Mouse (Mus musculus): ENCODE measurements at regions not wholly inside any gene's neighbourhood (a gene's known extent, or its start where the extent isn't known, plus 50 kb on each side); places are given as distances from the start of the nearest gene placed in this dataset.

- no peak for DNase-seq
Measured at GRCm38 (mm10) chr2:10999217-10999618, 172.7 kb upstream of the Prkcq start.

DNA sequence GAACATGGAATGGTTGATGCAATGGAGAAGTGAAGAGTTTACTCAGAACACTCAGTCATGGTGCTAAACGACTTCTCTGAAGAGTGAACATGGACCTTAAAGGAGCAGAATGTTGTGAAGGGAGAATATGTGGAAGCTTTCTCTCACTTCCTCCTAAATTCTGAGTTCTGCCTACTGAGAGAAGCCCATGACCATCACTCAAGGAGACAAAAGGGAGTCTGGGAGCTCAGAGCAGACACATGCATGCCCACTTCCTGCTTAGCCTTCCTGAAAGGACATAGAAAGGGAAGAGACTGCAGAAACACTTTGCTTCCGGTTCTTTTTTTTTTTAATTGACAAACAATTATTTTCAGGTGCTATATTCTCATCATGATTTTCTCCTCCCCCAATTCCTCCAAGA, 166.1 kb upstream of the Prkcq start:
- no peak for DNase-seq

- DNase-seq = no peak
Measured at GRCm38 (mm10) chr2:11011041-11011962, 160.6 kb upstream of the Prkcq start.

GRCm38 (mm10) chr2:11012312-11012860, 159.5 kb upstream of the Prkcq start:
- DNase-seq = no peak

DNA sequence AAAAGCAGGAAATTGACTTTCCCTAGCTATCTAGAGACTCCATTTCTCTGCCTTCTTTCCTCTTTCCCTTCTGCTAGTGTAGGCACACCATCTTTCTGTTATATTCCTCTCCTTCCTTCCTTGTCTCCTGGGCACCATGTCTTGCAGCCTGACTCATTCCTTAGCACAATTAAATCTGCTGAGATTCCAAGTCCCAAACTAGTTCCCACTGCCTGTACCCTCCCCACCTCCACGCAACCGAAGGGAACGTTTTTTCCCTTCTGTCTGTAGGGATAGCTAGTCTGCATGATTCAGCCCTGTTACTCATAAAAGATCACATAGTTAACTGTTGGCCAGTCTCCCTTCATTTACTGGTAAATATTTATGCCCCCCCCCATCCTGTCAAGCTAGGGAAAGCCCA, 158.8 kb upstream of the Prkcq start:
- DNase-seq = no peak

- peak; percentile 44 for DNase-seq
Measured at GRCm38 (mm10) chr2:11016446-11016845, 155.5 kb upstream of the Prkcq start.

GRCm38 (mm10) chr2:11032891-11033290, 139.0 kb upstream of the Prkcq start:
- DNase-seq = no peak

GRCm38 (mm10) chr2:11034178-11034577, 137.7 kb upstream of the Prkcq start:
- no peak for DNase-seq

- no peak for DNase-seq
Measured at GRCm38 (mm10) chr2:11037343-11037742, 134.6 kb upstream of the Prkcq start.

DNA sequence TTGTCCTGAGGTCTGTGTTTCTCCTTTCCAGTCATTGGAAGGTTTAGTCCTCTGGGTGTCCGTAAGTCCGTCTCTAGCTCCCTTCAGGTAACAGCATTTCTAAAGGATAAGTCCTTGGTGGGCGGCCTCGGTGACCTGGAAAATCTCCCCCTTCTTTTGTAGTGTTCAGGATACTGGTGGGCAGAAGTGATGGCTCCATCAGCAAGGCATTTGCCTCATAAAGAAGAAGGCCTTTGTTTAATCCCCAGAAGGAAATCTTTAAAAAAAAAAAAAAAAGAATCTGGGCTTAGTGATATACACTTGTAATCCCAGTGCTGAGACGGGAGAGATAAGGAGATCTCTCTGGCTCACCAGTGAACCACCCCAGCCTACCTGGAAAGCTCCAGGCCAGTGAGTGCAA, 133.5 kb upstream of the Prkcq start:
- DNase-seq = no peak

- DNase-seq = no peak
Measured at GRCm38 (mm10) chr2:11040005-11040404, 131.9 kb upstream of the Prkcq start.

- DNase-seq = no peak
Measured at GRCm38 (mm10) chr2:11044727-11045274, 127.1 kb upstream of the Prkcq start.

DNA sequence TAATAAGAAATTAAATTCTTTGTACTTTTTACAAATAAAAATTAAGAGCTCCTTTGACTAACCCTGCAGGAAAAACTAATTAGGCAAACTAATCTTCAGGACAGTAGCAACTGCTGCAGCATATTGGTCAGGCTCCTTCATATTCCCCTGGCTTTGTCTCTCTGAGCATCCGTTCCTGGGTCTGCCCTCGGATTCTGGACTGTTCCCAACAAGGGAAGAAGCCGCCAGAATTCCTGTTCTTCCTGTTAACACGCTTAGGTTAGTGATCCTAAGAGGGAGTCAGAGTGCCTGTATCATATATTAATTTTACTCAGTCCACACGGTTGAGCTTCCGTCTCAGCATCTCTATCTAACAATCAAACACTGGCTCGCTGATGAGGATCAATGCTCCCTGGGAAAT, 120.3 kb upstream of the Prkcq start:
- DNase-seq = no peak

GRCm38 (mm10) chr2:11059731-11060425, 112.0 kb upstream of the Prkcq start:
- DNase-seq = peak; percentile 48

GRCm38 (mm10) chr2:11067384-11067783, 104.5 kb upstream of the Prkcq start:
- no peak for DNase-seq

DNA sequence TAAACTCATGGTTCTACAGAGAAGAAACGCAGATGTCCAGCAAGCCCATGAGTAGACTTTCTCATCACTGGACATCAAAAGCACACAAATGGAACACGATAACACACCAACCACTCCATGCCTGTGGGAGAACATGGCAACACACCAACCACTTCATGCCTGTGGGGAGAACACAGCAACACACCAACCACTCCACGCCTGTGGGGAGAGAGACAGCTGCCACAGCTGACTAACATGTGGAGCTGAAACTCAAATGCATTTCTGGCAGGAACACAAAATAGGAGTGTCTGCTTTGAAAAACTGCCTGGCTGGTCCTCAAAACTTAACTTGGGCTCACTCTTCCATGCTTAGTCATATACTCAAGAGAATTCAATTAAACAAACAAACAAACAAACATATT, 88.4 kb upstream of the Prkcq start:
- no peak for DNase-seq

DNA sequence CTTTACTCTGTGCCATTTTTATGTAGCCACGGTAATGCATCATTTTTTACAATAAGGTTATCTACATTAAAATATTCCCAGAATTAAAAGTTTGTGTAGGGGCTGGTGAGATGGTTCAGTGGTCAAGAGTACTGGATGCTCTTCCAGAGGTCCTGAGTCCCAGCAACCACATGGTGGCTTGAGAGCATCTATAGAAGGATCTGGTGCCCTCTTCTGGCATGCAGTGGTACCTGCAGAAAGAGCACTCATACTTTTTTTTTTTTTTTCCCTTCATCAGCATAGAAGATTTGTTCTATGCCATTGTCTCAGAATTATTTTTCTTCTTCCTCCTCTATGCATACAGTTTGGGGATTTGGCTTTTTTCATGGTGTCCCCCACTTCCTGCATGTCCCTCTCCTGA, 84.9 kb upstream of the Prkcq start:
- peak; percentile 34 for DNase-seq

- peak; percentile 48 for DNase-seq
Measured at GRCm38 (mm10) chr2:11099834-11100622, 71.9 kb upstream of the Prkcq start.

- peak; percentile 64 for DNase-seq
Measured at GRCm38 (mm10) chr2:11113191-11113590, 58.7 kb upstream of the Prkcq start.

DNA sequence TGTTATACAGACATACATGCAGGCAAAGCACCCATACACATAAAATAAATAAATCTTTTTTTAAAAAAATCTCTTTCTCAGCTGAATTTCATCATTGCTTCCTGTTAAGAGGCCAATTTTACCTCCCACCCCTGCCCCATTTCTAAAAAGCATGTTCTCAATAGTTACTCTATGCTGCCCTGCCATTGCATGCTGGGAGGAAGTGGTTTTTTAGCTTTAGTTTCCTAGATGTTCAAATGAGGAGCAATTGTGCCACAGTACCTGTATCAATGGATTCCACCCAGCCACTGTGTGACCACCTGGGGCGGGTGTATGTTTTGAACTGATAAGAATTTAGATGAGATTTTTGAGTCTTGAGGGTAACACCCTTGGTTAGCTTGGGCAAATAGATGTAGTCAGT, 53.3 kb upstream of the Prkcq start:
- peak; percentile 43 for DNase-seq

- DNase-seq = no peak
Measured at GRCm38 (mm10) chr2:11119301-11119700, 52.6 kb upstream of the Prkcq start.

All from thymus, postnatal 25 days (tissue).